Mouse (Mus musculus) cortical plate, adult 2 months (tissue): Measurements from ENCODE around the gene Zkscan17. TPM values are rescaled to one million over a fixed set of nuclear protein-coding genes. Genes with fewer than 3 reads are reported as not detected.
"Not testable (repeated sequence)": the region's sequence is repeated elsewhere in the genome, so short reads cannot be mapped to it uniquely, and the experiment has no call there.

Experiments
- H3K27ac ChIP-seq: fragments of 200-500 bp; 2 replicates; pipeline ENCODE4 v1.5.1; 2012; ENCODE audit warnings: low read length, control low read depth, inconsistent platforms; ENCODE audit not compliant: insufficient read depth
- H3K4me1 ChIP-seq: fragments of 200-500 bp; 2 replicates; pipeline ENCODE4 v1.6.1; 2011; ENCODE audit warnings: low read length; ENCODE audit not compliant: control insufficient read depth, insufficient read depth
- H3K4me3 ChIP-seq: fragments of 200-500 bp; 2 replicates; pipeline ENCODE4 v1.5.1; 2011; ENCODE audit warnings: mild to moderate bottlenecking, low read length, control low read depth; ENCODE audit not compliant: insufficient read depth
- CTCF ChIP-seq: fragments of 200-500 bp; IDR thresholded peaks from 2 replicates; pipeline ENCODE4 v1.5.1; 2011; ENCODE audit warnings: mild to moderate bottlenecking, control low read depth, low read length; ENCODE audit not compliant: insufficient read depth; ENCODE audit errors: extremely low read depth
- POLR2A ChIP-seq: fragments of 200-500 bp; IDR thresholded peaks from 2 replicates; pipeline ENCODE4 v1.6.1; 2011; ENCODE audit warnings: mild to moderate bottlenecking, low read length, control low read depth; ENCODE audit not compliant: insufficient read depth; ENCODE audit errors: extremely low read depth
- polyA plus RNA-seq: library from polyadenylated mRNA; depleted of rRNA; stranded (reverse); fragments of >200 nt; gene quantifications from 2 replicates; pipeline ENCODE4 v1.2.3, GENCODE M21; 2012; rRNA removed

Zkscan17 gene
- 7.2 and 7.4 TPM in 2 replicates for polyA plus RNA-seq

DNA sequence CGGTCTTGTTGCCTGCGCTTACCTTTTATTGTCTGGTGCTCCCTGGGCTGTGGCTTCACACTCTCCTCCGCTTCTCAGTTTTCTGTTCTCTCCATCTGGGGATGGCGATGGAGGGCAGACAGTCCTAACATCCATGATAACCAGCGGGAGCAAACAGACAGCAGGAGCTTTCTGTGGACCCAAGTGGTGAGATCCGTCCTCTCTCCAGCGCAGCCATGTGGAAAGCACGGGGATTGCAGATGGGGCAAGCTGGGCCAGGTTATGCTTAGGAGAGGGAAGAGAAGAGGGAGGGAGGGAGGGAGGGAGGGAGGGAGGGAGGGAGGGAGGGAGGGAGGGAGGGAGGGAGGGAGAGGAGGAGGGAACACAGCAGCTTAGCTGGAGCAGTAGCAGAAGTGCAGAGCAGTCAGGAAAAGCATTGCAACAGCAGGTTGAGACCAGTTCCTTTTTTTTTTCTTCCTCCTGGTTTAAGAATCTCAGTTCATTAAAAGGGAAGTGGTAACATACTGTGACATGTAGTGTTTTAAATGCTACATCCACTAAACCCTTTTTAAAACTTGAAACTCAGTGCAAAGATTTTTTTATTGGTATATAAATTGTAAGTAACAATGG lies at the start of gene Zkscan17:
Zkscan17 (minus strand) TSS at position 280 of the 609 bp plus-strand sequence.
- TF ChIP-seq POLR2A (no peak), CTCF (no peak)
- no peak within 1 kb of the TSS for H3K4me3 ChIP-seq
- H3K4me1 ChIP-seq = no peaks in the 10 kb centered on the region
- no peak within 1 kb of the TSS for H3K27ac ChIP-seq

DNA sequence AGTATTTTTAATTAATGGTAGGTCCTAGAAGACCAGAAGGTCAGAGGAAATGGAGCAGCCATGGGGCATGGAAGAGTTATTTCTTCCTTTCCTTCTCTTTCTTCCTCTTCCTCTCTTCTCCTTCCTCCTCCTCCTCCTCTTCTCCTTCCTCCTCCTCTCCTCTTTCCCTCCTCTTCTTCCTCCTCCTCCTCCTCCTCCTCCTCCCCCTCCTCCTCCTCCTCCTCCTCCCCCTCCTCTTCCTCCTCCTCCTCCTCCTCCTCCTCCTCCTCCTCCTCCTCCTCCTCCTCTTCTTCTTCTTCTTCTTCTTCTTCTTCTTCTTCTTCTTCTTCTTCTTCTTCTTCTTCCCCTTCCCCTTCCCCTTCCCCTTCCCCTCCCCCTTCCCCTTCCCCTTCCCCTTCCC lies 49.6 kb upstream of the Zkscan17 start, which contains the start of gene Olfr222:
Olfr222 (minus strand) TSS at position 101 of the 400 bp plus-strand sequence.
- not testable (repeated sequence) for H3K27ac ChIP-seq, H3K4me1 ChIP-seq, H3K4me3 ChIP-seq

DNA sequence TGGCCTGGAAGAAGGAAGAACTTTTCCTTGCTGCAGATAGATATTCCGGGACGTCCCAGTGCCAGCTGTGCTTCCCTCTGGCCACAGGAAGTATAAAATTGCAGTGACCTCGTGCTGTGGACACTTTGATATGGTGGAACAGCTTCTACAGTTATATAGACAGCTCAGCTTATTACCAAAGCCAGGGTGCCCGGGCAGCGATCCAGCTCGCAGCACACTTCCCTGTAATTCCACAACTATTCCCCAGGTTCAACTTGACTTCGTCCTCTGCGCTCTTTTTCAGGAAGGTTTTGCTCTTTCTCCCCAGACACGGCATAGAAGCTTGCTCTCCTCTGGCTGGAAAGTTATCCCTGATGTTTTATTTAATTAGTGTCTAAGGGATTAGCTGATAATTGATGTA lies 49.2 kb upstream of the Zkscan17 start:
- H3K4me1 ChIP-seq = no peaks in the 10 kb centered on the region
- TF ChIP-seq POLR2A (no peak), CTCF (no peak)
- H3K4me3 ChIP-seq = no peak overlapping the region
- H3K27ac ChIP-seq = no peak overlapping the region

DNA sequence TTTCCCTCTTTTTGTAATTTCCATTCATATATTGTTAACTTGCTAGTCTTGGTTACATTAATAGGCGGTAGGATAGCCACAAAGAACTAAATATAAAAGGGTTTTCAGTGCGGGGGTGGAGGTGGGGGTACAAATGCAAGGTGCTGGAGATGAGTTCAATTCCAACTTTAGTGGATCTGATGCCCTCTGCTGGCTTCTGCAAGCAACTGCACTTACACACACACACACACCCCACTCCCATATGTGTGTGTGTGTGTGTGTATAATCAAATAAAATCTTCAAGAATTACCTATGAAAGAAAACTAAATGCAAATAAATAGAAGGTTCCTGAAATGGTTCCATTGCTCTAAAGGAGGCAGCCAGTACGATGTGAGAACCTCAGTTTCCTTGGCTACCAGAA lies 42.8 kb upstream of the Zkscan17 start:
- no peaks in the 10 kb centered on the region for H3K4me1 ChIP-seq
- H3K4me3 ChIP-seq = no peak overlapping the region
- no peak overlapping the region for H3K27ac ChIP-seq
- TF ChIP-seq POLR2A = no peak
- TF ChIP-seq CTCF = peak; percentile 49

DNA sequence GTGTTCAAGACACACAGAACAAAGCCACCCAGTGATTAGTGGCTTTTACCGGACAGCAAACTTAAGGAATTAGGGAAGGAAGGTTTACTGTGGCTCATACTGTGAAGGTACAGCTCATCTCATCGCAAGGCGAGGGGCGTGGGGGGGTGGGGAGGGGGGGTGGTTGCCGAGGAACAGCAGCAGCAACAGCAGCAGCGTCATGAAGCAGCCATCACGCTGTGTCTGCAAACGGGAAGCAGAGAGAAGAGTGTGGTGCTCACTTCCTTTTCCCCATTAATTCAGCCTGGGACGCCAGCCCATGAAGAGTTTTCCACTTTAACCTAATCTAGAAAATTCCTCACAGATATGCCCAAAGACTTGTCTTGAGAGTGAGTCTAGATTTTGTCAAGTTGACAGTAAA lies 36.3 kb upstream of the Zkscan17 start:
- TF ChIP-seq POLR2A (no peak), CTCF (no peak)
- no peak overlapping the region for H3K27ac ChIP-seq
- no peak overlapping the region for H3K4me3 ChIP-seq
- no peaks in the 10 kb centered on the region for H3K4me1 ChIP-seq

DNA sequence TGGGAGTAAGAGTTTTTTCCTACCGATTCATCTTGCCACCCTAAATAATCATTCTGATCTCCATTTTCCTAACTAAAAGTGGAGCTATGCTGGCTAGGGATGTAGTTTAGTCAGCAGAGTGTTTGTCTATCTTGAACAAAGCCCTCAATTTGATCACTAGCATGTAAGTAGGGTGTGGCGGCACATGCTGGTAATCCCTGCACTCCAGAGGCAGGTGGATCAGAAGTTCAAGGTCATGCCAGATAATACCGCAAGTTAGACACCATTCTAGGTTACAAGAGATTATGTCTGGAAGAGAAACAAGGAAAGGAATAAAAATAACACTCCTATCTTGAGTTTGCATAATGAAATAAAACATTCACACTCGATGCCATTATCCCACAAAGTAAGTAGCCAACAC lies 35.8 kb upstream of the Zkscan17 start:
- TF ChIP-seq CTCF = no peak
- TF ChIP-seq POLR2A = no peak
- Histone ChIP-seq H3K4me3 (no peak overlapping the region), H3K4me1 (no peaks in the 10 kb centered on the region), H3K27ac (no peak overlapping the region)

DNA sequence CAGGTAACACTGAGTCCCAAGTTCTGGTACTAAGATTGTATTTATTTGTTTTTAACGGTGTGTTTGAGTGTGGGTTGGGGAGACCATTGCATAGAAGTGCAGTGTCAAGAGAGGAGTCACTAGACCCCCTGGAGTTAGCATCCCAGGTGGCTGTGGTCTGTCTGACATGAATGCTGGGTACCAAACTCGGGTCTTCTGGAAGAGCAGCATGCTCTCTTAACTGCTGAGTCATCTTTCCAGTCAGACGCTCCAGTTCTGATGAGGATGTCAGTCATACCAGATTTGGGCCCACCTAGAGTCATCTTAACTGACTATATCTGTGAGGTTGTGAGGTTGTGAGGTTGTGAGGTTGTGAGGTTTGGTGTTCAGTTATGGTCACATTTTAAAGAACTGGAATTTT lies 34.4 kb upstream of the Zkscan17 start:
- no peak overlapping the region for H3K27ac ChIP-seq
- H3K4me3 ChIP-seq = no peak overlapping the region
- no peak for TF ChIP-seq CTCF
- no peak for TF ChIP-seq POLR2A
- 0 out of 2 replicates have a peak, but pooled peaks cover 2% of the 10 kb centered on the region for H3K4me1 ChIP-seq

DNA sequence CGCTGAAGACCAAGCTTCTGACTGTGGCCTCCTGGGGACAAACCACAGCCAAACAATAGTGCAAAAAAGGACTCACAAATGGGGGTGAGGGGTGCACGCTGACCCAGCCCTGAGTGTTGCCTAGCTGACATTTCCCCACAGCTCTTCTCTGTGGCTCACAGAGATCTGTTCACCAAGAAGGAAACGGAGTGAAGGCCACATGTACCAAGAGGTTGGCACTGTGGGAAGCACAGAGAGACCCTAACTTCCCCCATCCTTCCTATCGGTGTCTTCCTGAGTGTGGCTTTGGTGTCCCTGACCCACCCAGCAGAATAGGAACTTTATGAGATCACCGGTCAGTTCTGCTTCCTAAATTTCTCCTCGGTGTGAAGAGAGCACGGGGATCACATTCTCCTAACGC lies 28.0 kb upstream of the Zkscan17 start:
- H3K27ac ChIP-seq = no peak overlapping the region
- 0 out of 2 replicates have a peak, but pooled peaks cover 2% of the 10 kb centered on the region for H3K4me1 ChIP-seq
- no peak overlapping the region for H3K4me3 ChIP-seq
- no peak for TF ChIP-seq POLR2A
- TF ChIP-seq CTCF = no peak

DNA sequence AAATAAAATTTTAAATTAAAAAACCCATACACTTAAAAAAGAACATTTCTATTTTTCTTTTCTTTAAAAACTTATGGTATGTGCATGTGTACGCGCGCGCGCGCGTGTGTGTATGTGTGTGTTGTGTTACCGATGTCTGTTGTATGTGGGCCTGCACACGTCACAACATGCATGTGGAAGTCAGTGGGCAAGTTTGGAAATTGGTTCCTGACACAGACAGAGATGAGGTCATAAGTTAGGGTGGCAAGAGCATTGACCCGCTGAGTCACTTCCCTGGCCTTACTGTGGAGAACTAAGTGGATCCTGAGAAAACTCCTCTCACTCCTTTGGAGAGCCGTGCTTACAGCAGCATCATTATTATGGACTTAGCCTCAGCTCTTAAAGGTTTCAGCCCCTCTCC lies 27.6 kb upstream of the Zkscan17 start:
- 0 out of 2 replicates have a peak, but pooled peaks cover 2% of the 10 kb centered on the region for H3K4me1 ChIP-seq
- no peak for TF ChIP-seq POLR2A
- TF ChIP-seq CTCF = no peak
- no peak overlapping the region for H3K27ac ChIP-seq
- H3K4me3 ChIP-seq = no peak overlapping the region

DNA sequence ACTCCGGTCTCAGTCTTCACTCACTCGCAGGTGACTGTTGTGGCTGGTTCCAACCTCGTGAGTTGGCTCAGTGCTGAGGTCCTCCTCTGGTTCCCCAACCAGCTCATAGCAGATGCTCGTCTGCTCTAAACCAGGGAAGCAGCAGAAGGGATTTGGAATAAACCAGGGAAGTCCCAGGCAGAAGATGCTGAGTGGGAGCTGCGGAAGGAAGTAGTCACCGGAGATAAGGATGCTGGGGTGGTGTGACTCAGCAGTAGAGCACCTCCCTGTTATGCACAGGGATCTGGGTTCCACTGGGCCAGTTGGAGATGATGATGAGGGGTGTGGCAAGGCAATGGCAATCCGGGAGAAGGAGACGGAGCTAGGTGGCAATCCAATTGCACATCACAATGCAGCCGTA lies 17.5 kb upstream of the Zkscan17 start:
- Histone ChIP-seq H3K27ac (no peak overlapping the region), H3K4me3 (no peak overlapping the region), H3K4me1 (no peaks in the 10 kb centered on the region)
- TF ChIP-seq CTCF (no peak), POLR2A (no peak)

DNA sequence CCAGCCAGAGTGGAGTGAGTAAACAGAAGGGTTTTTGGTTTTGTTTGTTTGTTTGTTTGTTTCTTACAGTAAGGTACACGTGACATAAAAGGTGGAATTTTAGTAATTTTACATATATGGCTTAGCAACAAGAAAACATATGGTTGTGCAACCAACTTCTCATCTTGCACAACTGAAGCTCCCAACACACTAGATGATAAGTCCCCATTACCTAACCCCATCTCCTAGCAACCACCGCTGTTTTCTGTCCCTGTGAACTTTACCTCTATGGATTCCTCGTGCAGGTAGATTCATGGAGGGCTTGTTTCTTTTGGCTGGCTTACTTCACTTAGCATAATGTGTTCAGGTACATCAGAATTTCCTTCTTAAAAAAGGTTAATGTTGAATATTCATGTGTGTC lies 16.8 kb upstream of the Zkscan17 start:
- TF ChIP-seq POLR2A = no peak
- TF ChIP-seq CTCF = no peak
- no peaks in the 10 kb centered on the region for H3K4me1 ChIP-seq
- no peak overlapping the region for H3K27ac ChIP-seq
- H3K4me3 ChIP-seq = no peak overlapping the region
